Mouse (Mus musculus) MEL (cell line): ENCODE data around the gene 6820408C15Rik. TPM values are rescaled to one million over a fixed set of nuclear protein-coding genes. Genes with fewer than 3 reads are reported as not detected.
A peak's percentile ranks its signal among the peaks of the same experiment; 100 is the strongest.

Experiments used
- DNase-seq: peaks from one replicate; pipeline ENCODE4 v3.0.0; 2011; ENCODE audit warnings: low read depth, low spot score
- H3K27ac ChIP-seq: 2 replicates; pipeline ENCODE4 v1.5.1; 2012; ENCODE audit warnings: low read depth, mild to moderate bottlenecking, control low read depth, low read length, moderate library complexity; ENCODE audit not compliant: control insufficient read depth
- H3K27me3 ChIP-seq, 2 experiments: fragments of 150-350 bp in 1 of 2; sonication (generic) in 1 of 2; 2 replicates each; pipeline ENCODE4 v1.6.1; 2012; ENCODE audit warnings: low read length in 2 of 2, mild to moderate bottlenecking in 2 of 2, improper control_type of control experiment in 1 of 2, moderate library complexity in 1 of 2; ENCODE audit not compliant: insufficient read depth in 2 of 2, control insufficient read depth in 1 of 2
- H3K36me3 ChIP-seq, 2 experiments: 2 replicates each; pipeline ENCODE4 v1.6.1; 2012 to 2014; ENCODE audit warnings: low read length in 2 of 2, improper control_type of control experiment in 1 of 2, inconsistent platforms in 1 of 2, mild to moderate bottlenecking in 1 of 2; ENCODE audit not compliant: insufficient read depth in 2 of 2, control insufficient read depth in 1 of 2
- H3K4me1 ChIP-seq, 2 experiments: fragments of 150-350 bp in 1 of 2; sonication (generic) in 1 of 2; 2 replicates each; pipeline ENCODE4 v1.6.1; 2012; ENCODE audit warnings: low read length in 2 of 2, improper control_type of control experiment in 1 of 2, mild to moderate bottlenecking in 1 of 2; ENCODE audit not compliant: insufficient read depth in 2 of 2, control insufficient read depth in 1 of 2
- H3K4me3 ChIP-seq, 2 experiments: fragments of 150-350 bp in 1 of 2; sonication (generic) in 1 of 2; 2 replicates each; pipeline ENCODE4 v1.5.1; 2012; ENCODE audit warnings: low read depth in 2 of 2, low read length in 2 of 2, mild to moderate bottlenecking in 2 of 2, moderate library complexity in 2 of 2, control low read depth in 1 of 2, improper control_type of control experiment in 1 of 2; ENCODE audit not compliant: control insufficient read depth in 1 of 2, insufficient read depth in 1 of 2
- H3K79me2 ChIP-seq: 2 replicates; pipeline ENCODE4 v1.6.1; 2012; ENCODE audit warnings: mild to moderate bottlenecking, low read length, moderate library complexity; ENCODE audit not compliant: control insufficient read depth, poor library complexity, insufficient read depth
- H3K9ac ChIP-seq: 2 replicates; pipeline ENCODE4 v1.6.1; 2012; ENCODE audit warnings: low read depth, mild to moderate bottlenecking, control low read depth, low read length, moderate library complexity; ENCODE audit not compliant: control insufficient read depth, poor library complexity, severe bottlenecking
- H3K9me3 ChIP-seq: fragments of 150-350 bp; sonication (generic); replicated peaks from 2 replicates; pipeline ENCODE4 v1.6.1; 2012; ENCODE audit warnings: mild to moderate bottlenecking, low read length, improper control_type of control experiment, moderate library complexity; ENCODE audit not compliant: insufficient read depth
- CHD2 ChIP-seq: IDR thresholded peaks from 2 replicates; pipeline ENCODE4 v1.6.1; 2011; ENCODE audit warnings: low read length, improper control_type of control experiment
- EP300 ChIP-seq, 2 experiments: IDR thresholded peaks; 2 replicates each; pipeline ENCODE4 v1.6.1; 2011; ENCODE audit warnings: improper control_type of control experiment in 2 of 2, low read length in 2 of 2, low read depth in 1 of 2, mild to moderate bottlenecking in 1 of 2
- ETS1 ChIP-seq: IDR thresholded peaks from 2 replicates; pipeline ENCODE4 v1.6.1; 2012; ENCODE audit warnings: low read depth, mild to moderate bottlenecking, inconsistent platforms, low read length, improper control_type of control experiment, moderate library complexity
- GATA1 ChIP-seq: IDR thresholded peaks from 2 replicates; pipeline ENCODE4 v1.6.1; 2011; ENCODE audit warnings: low read depth, low read length, improper control_type of control experiment
- MAFK ChIP-seq: IDR thresholded peaks from 2 replicates; pipeline ENCODE4 v1.6.1; 2011; ENCODE audit warnings: low read depth, mild to moderate bottlenecking, low read length, improper control_type of control experiment, borderline replicate concordance
- MAX ChIP-seq: IDR thresholded peaks from 2 replicates; pipeline ENCODE4 v1.6.1; 2011; ENCODE audit warnings: low read length, improper control_type of control experiment
- MEF2A ChIP-seq: IDR thresholded peaks from 2 replicates; pipeline ENCODE4 v1.6.1; 2014; ENCODE audit warnings: low read depth, mild to moderate bottlenecking, inconsistent platforms, low read length, improper control_type of control experiment; ENCODE audit not compliant: poor library complexity, insufficient replicate concordance, severe bottlenecking; ENCODE audit errors: extremely low read depth
- NELFE ChIP-seq: IDR thresholded peaks from 2 replicates; pipeline ENCODE4 v1.6.1; 2011; ENCODE audit warnings: low read depth, low read length, improper control_type of control experiment
- NRF1 ChIP-seq: IDR thresholded peaks from 2 replicates; pipeline ENCODE4 v1.6.1; 2014; ENCODE audit warnings: low read depth, mild to moderate bottlenecking, inconsistent platforms, low read length, improper control_type of control experiment, moderate library complexity; ENCODE audit not compliant: poor library complexity, insufficient read depth, severe bottlenecking
- POLR2A ChIP-seq, 2 experiments: IDR thresholded peaks; 2 replicates each; pipeline ENCODE4 v1.6.1; 2011 to 2012; ENCODE audit warnings: low read length in 2 of 2, mild to moderate bottlenecking in 2 of 2, control low read depth in 1 of 2, improper control_type of control experiment in 1 of 2, low read depth in 1 of 2, moderate library complexity in 1 of 2; ENCODE audit not compliant: control insufficient read depth in 1 of 2, insufficient read depth in 1 of 2, poor library complexity in 1 of 2
- RAD21 ChIP-seq: IDR thresholded peaks from 2 replicates; pipeline ENCODE4 v1.6.1; 2011; ENCODE audit warnings: mild to moderate bottlenecking, low read depth, low read length, improper control_type of control experiment
- RCOR1 ChIP-seq: IDR thresholded peaks from 2 replicates; pipeline ENCODE4 v1.6.1; 2012; ENCODE audit warnings: low read depth, mild to moderate bottlenecking, inconsistent platforms, low read length, improper control_type of control experiment
- SIN3A ChIP-seq: IDR thresholded peaks from 2 replicates; pipeline ENCODE4 v1.6.1; 2012; ENCODE audit warnings: low read length, improper control_type of control experiment, inconsistent platforms
- SMC3 ChIP-seq: IDR thresholded peaks from 2 replicates; pipeline ENCODE4 v1.6.1; 2011; ENCODE audit warnings: low read depth, low read length, improper control_type of control experiment
- TAL1 ChIP-seq: IDR thresholded peaks from 2 replicates; pipeline ENCODE4 v1.6.1; 2012; ENCODE audit warnings: mild to moderate bottlenecking, inconsistent platforms, low read length, moderate library complexity, mixed read lengths
- TBP ChIP-seq: IDR thresholded peaks from 2 replicates; pipeline ENCODE4 v1.8.0; 2011; ENCODE audit warnings: low read depth, low read length, improper control_type of control experiment
- USF2 ChIP-seq, 2 experiments: IDR thresholded peaks; 2 replicates each; pipeline ENCODE4 v1.6.1; 2011 to 2012; ENCODE audit warnings: improper control_type of control experiment in 2 of 2, low read length in 2 of 2, borderline replicate concordance in 1 of 2, inconsistent platforms in 1 of 2, low read depth in 1 of 2, mild to moderate bottlenecking in 1 of 2; ENCODE audit not compliant: insufficient read depth in 1 of 2
- ZKSCAN1 ChIP-seq: IDR thresholded peaks from 2 replicates; pipeline ENCODE4 v1.6.1; 2012; ENCODE audit warnings: low read depth, mild to moderate bottlenecking, inconsistent platforms, low read length, improper control_type of control experiment, moderate library complexity
- polyA plus RNA-seq, 2 experiments: library from polyadenylated mRNA; stranded (reverse) in 1 of 2; unstranded in 1 of 2; fragments of >175 nt in 1 of 2; fragments of >200 nt in 1 of 2; gene quantifications; 2 replicates each; pipeline versions ENCODE4 v1.2.1 to v1.2.4; 2012; ENCODE audit warnings: low replicate concordance in 2 of 2, low read depth in 1 of 2; ENCODE audit not compliant: insufficient read length in 2 of 2, insufficient read depth in 1 of 2, missing spikeins in 1 of 2
- total RNA-seq: library from RNA; depleted of rRNA; stranded (reverse); fragments of 300-350 nt; gene quantifications from 2 replicates; pipeline ENCODE4 v1.2.3, GENCODE M21; 2012

Gene 6820408C15Rik
- total and polyA plus RNA-seq, 3 experiments = 0.08 to 0.31 TPM; not detected in 1

DNA sequence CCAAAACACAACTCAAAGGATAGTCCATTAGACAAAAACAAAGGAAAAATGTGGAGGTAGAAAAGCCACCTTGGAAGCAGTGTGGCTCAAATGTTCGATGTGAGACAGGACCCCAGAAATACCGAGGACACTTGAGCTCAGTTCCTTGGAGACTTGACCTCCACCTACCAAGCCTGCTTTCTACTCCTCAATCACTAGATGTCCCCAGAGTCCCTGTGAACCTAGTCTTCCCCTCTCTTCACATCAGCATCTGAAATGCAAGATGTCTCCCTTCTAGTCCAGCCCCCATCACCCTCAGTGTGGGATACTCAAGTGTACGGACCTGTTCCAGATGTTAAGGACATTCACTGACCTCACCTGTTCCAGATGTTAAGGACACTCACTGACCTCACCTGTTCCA lies 22.6 kb upstream of the 6820408C15Rik start (continued):
- TF ChIP-seq GATA1 = no peak

DNA sequence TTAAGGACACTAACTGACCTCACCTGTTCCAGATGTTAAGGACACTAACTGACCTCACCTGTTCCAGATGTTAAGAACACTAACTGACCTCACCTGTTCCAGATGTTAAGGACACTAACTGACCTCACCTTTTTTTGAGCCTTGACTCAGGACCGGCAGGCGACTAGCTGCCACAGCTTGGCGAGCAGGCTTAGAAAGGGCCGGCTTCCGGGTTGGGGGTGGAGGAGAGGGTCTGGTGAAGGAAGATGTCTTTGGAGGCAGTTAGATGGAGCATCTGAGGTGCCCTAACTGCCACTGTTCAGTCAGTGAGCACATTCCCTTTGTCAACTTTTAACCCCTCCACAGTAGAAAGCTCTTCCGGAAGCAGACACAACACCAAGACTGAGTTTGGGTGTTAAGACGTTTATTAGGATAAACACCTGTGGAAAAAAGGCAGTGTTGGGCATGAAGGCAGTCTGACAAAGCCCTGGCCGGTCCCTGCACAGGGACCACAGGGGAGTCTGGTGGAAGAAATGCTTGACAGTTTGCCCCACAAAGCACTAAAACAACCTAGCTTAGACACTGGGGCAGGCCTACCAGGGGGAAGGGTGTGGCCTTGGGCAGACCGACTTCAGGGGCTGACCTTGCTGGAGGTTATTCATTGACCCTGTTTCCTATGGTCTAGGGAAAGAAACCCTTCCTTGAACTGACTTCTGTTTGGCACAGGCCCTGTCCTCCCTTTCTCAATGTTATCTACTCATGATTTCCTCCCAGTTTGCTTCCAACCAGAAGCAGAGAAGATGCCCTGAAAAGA lies 22.0 kb upstream of the 6820408C15Rik start:
- peaks cover 0 to 6% of the 10 kb centered on the region in 2 experiments; a peak in 1 of 4 replicates for H3K36me3 ChIP-seq
- peaks cover 5 to 24% of the 10 kb centered on the region in 2 experiments for H3K4me1 ChIP-seq

DNA sequence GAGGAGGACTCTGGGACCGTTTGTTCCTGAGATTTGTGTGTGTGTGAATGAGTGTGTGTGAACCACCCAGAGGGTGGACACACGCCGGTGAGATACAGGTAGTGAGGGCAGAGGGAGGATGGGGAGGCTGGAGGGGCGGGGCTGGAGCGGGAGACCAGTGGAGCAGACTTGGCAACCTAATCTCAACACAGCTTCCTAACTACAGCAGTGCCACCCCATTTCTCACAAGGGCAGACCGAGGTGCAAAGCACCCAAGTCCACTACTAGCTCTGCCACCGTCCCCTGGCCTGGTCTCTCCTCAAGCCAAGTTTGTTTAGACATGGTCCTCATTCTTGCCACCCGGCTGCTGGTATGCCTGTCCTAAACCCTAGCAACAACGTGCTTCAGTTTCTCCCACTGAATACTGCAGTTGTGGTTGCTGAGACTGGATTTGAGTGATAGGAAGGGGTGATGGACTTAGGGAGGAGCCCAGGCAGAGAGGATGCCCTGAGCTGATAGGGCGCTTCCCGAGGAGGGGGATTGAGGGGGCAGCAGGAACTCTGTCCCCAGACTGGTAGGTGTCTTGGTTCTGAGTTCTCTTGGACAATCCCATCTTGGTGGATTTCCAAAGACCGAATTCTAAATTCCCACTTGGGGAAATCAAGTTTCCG lies 20.0 kb upstream of the 6820408C15Rik start:
- peaks cover 5 to 28% of the 10 kb centered on the region in 2 experiments for H3K4me1 ChIP-seq
- 0 out of 2 replicates have a peak, but pooled peaks have one; percentile 9 for TF ChIP-seq TAL1
- no peak for TF ChIP-seq NELFE
- H3K36me3 ChIP-seq = peaks cover 0 to 6% of the 10 kb centered on the region in 2 experiments; a peak in 1 of 4 replicates
- H3K9me3 ChIP-seq = no peaks in the 10 kb centered on the region
- H3K27me3 ChIP-seq = no peaks in the 10 kb centered on the region
- H3K9ac ChIP-seq = peak overlapping the region; percentile 56
- H3K27ac ChIP-seq = peak overlapping the region; percentile 46
- peaks cover 14% of the 10 kb centered on the region for H3K79me2 ChIP-seq
- peak overlapping the region; percentile 85 for H3K4me3 ChIP-seq
- peak; percentile 56 for DNase-seq

More for the DNA sequence above, 22.0 kb upstream of the 6820408C15Rik start:
- no peak overlapping the region for H3K4me3 ChIP-seq
- no peak for DNase-seq
- H3K27ac ChIP-seq = no peak overlapping the region
- H3K79me2 ChIP-seq = peaks cover 14% of the 10 kb centered on the region
- H3K9ac ChIP-seq = no peak overlapping the region
- TF ChIP-seq ETS1 (no peak), POLR2A (IDR thresholded peaks at IDR 0.05; ENCODE audit: control insufficient read depth in 1 of 2, insufficient read depth in 1 of 2, low read depth in 1 of 2, low read length in 2 of 2, poor library complexity in 1 of 2) (no peak), MEF2A (no peak), EP300 (IDR thresholded peaks at IDR 0.05; ENCODE audit: low read depth in 1 of 2, low read length in 2 of 2) (no peak), MAX (no peak), TBP (no peak), USF2 (IDR thresholded peaks at IDR 0.05; ENCODE audit: borderline replicate concordance in 1 of 2, insufficient read depth in 1 of 2, low read depth in 1 of 2, low read length in 2 of 2) (no peak), RAD21 (no peak), CHD2 (no peak), ZKSCAN1 (no peak), NRF1 (no peak), SIN3A (no peak), SMC3 (no peak), MAFK (no peak), RCOR1 (no peak)
- no peaks in the 10 kb centered on the region for H3K27me3 ChIP-seq
- no peaks in the 10 kb centered on the region for H3K9me3 ChIP-seq
